Mouse (Mus musculus) lung, embryonic 15.5 days (tissue): ENCODE data around the gene Sh3bp5l. TPM values are rescaled to one million over a fixed set of nuclear protein-coding genes. Genes with fewer than 3 reads are reported as not detected.
"Not testable (repeated sequence)": the region's sequence is repeated elsewhere in the genome, so short reads cannot be mapped to it uniquely, and the experiment has no call there.

ENCODE experiments used
- ATAC-seq: fragments of 200-750 bp; cut with Nextera tagmentation; 2 replicates; pipeline ENCODE4 v1.8.0; 2017; ENCODE audit warnings: moderate number of reproducible peaks, borderline replicate concordance; ENCODE audit not compliant: low FRiP score, low TSS enrichment; ENCODE audit errors: extremely low read depth
- H3K27ac ChIP-seq: fragments of 300-500 bp; sonication (generic); 2 replicates; pipeline ENCODE4 v1.5.1; 2015; ENCODE audit warnings: moderate library complexity, mild to moderate bottlenecking, inconsistent platforms
- H3K27me3 ChIP-seq: fragments of 300-500 bp; sonication (generic); 2 replicates; pipeline ENCODE4 v1.6.1; 2015; ENCODE audit warnings: inconsistent platforms
- H3K36me3 ChIP-seq: fragments of 300-500 bp; sonication (generic); 2 replicates; pipeline ENCODE4 v1.6.1; 2015; ENCODE audit warnings: inconsistent platforms
- H3K4me1 ChIP-seq: fragments of 300-500 bp; sonication (generic); 2 replicates; pipeline ENCODE4 v1.6.1; 2015; ENCODE audit warnings: inconsistent platforms
- H3K4me2 ChIP-seq: fragments of 300-500 bp; sonication (generic); 2 replicates; pipeline ENCODE4 v1.6.1; 2015; ENCODE audit warnings: inconsistent platforms, mild to moderate bottlenecking, moderate library complexity
- H3K4me3 ChIP-seq: fragments of 300-500 bp; sonication (generic); 2 replicates; pipeline ENCODE4 v1.5.1; 2015; ENCODE audit warnings: mild to moderate bottlenecking, inconsistent platforms
- H3K9ac ChIP-seq: fragments of 300-500 bp; sonication (generic); 2 replicates; pipeline ENCODE4 v1.6.1; 2015; ENCODE audit warnings: inconsistent platforms
- H3K9me3 ChIP-seq: fragments of 300-500 bp; sonication (generic); 2 replicates; pipeline ENCODE4 v1.6.1; 2016; ENCODE audit warnings: inconsistent platforms
- WGBS: fragments of 180-500 bp; shearing (Covaris S2); methylation state at CpG from one replicate; pipeline ENCODE4 v1.1.7; 2015; 5-methylcytosine and 5-hydroxymethylcytosine counted together
- polyA plus RNA-seq: library from polyadenylated mRNA; unstranded; fragments of >200 nt; fragmentation: Nextera tagmentation; extraction: Ambion mirVana; gene quantifications from 2 replicates; pipeline ENCODE4 v1.2.1, GENCODE M21; 2015

Gene Sh3bp5l
- polyA plus RNA-seq, 1 experiment from 2014 or later: 38.3 TPM

DNA sequence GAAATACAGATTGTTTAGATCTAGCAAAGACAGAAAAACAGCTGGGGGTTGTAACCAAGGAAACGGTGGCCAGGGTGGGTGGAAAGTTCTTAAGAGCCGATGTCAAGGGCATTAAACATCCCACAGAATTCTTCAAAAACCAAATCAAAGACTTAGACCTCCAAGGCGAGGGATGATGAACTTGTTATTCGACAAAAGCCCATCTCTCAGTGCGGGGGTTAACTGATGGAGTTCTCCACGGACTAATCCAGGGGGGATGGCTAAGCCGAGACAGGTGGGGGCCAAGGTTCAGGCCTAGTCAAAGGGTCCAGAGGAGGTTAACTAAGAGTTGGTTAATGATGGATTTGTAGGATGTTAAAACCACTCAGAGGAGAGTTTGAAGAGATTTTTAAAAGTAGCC lies 26.9 kb upstream of the Sh3bp5l start:
- no peak for ATAC-seq
- Histone ChIP-seq H3K9me3 (no peaks in the 10 kb centered on the region), H3K36me3 (no peaks in the 10 kb centered on the region), H3K4me1 (peaks cover 27% of the 10 kb centered on the region), H3K9ac (no peak overlapping the region), H3K4me2 (peak overlapping the region; percentile 49), H3K4me3 (peak overlapping the region; percentile 58), H3K27me3 (no peaks in the 10 kb centered on the region), H3K27ac (no peak overlapping the region)
- 13% methylated on average over 7 of the region's 7 CpGs for whole genome bisulfite sequencing

DNA sequence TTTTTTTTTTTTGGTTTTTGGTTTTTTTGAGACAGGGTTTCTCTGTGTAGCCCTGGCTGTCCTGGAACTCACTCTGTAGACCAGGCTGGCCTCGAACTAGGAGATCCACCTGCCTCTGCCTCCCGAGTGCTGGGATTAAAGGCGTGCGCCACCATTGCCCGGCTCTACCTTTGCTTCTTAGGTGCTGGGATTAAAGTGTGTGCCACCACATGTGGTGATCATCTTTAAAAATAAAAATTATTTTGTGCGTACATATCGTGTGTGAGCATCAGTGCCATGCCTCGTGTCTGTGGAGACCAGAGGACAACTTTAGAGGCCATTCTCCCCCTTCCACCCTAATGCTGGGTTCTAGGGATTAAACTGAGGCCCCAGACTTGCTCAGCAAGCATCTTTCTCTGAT lies 25.2 kb upstream of the Sh3bp5l start:
- not testable (repeated sequence) for H3K4me3 ChIP-seq, H3K9ac ChIP-seq, ATAC-seq, H3K36me3 ChIP-seq, H3K4me2 ChIP-seq, H3K27ac ChIP-seq, H3K27me3 ChIP-seq, H3K9me3 ChIP-seq
- H3K4me1 ChIP-seq: peaks cover 27% of the 10 kb centered on the region
- WGBS: 92% methylated on average over 8 of the region's 8 CpGs

GRCm38 (mm10) chr11:58306860-58307308 lies 23.6 kb upstream of the Sh3bp5l start, which contains the start of gene Zfp692:
TSS of gene Zfp692 (plus strand) at chr11:58307069.
- H3K4me1 ChIP-seq: peaks cover 22% of the 10 kb centered on the region
- no peaks in the 10 kb centered on the region for H3K27me3 ChIP-seq
- ATAC-seq: peak; percentile 75
- peak within 1 kb of the TSS; percentile 57 for H3K4me3 ChIP-seq
- H3K36me3 ChIP-seq: no peaks in the 10 kb centered on the region
- no peaks in the 10 kb centered on the region for H3K9me3 ChIP-seq
- under 1% methylated on average over 34 of the region's 34 CpGs for WGBS
- peak within 1 kb of the TSS; percentile 84 for H3K27ac ChIP-seq
- peak within 1 kb of the TSS; percentile 51 for H3K9ac ChIP-seq
- peak within 1 kb of the TSS; percentile 95 for H3K4me2 ChIP-seq

- peak overlapping the region; percentile 95 for H3K4me2 ChIP-seq
- peaks cover 22% of the 10 kb centered on the region for H3K4me1 ChIP-seq
- no peaks in the 10 kb centered on the region for H3K36me3 ChIP-seq
- peak overlapping the region; percentile 84 for H3K27ac ChIP-seq
- H3K9ac ChIP-seq: peak overlapping the region; percentile 51
- no peaks in the 10 kb centered on the region for H3K27me3 ChIP-seq
- ATAC-seq: peak; percentile 76
- no peaks in the 10 kb centered on the region for H3K9me3 ChIP-seq
- WGBS: under 1% methylated on average over 42 of the region's 42 CpGs
- peak overlapping the region; percentile 57 for H3K4me3 ChIP-seq
Measured at GRCm38 (mm10) chr11:58307411-58308080, 23.0 kb upstream of the Sh3bp5l start.

DNA sequence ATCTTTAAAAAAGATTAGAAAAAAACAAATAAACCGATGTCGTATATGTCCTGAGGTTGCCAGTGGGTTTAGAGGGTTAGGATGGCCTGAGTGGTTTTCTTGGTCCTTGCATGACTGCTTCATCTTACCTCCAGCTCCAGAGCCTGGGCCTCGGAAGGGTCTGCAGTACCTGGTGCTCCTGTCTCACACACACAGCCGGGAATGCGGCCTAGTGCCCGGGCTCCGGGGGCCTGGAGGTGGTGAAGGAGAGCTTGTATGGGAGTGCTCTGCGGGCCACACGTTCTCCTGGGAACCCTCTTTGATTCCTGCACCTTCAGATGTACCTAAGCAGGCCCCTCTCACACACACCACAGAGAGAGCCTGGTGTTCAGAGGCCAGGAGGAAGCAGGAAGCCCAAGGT lies 21.9 kb upstream of the Sh3bp5l start:
- Histone ChIP-seq H3K27me3 (no peaks in the 10 kb centered on the region), H3K4me2 (no peak overlapping the region), H3K9ac (no peak overlapping the region), H3K27ac (no peak overlapping the region), H3K4me3 (no peak overlapping the region), H3K36me3 (no peaks in the 10 kb centered on the region), H3K4me1 (peaks cover 20% of the 10 kb centered on the region), H3K9me3 (no peaks in the 10 kb centered on the region)
- WGBS: 96% methylated on average over 9 of the region's 9 CpGs
- ATAC-seq: no peak

DNA sequence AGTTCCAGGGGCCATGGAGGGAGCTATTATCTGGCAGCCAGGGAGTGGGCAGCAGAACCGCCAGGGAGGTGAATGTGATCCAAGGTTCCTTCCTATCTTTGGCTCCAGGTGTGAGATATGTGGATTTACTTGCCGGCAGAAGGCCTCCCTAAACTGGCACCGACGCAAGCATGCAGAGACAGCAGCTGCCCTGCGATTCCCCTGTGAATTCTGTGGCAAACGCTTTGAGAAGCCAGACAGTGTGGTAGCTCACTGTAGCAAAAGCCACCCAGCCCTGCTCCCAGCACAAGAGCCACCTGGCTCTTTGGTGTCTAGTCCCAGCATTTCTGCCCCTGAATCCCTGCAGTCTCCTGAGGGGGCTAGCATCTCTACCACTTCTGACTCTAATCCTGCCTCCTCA lies 16.5 kb upstream of the Sh3bp5l start:
- Histone ChIP-seq H3K36me3 (peaks cover 38% of the 10 kb centered on the region), H3K27me3 (no peaks in the 10 kb centered on the region), H3K9me3 (no peaks in the 10 kb centered on the region), H3K4me3 (no peak overlapping the region), H3K4me2 (no peak overlapping the region), H3K9ac (no peak overlapping the region), H3K4me1 (no peaks in the 10 kb centered on the region), H3K27ac (no peak overlapping the region)
- ATAC-seq: no peak
- WGBS: 84% methylated on average over 6 of the region's 6 CpGs

- no peak for ATAC-seq
- no peak overlapping the region for H3K27ac ChIP-seq
- no peak overlapping the region for H3K9ac ChIP-seq
- H3K27me3 ChIP-seq: no peaks in the 10 kb centered on the region
- no peak overlapping the region for H3K4me3 ChIP-seq
- no peaks in the 10 kb centered on the region for H3K9me3 ChIP-seq
- H3K36me3 ChIP-seq: peaks cover 44% of the 10 kb centered on the region
- H3K4me1 ChIP-seq: no peaks in the 10 kb centered on the region
- no peak overlapping the region for H3K4me2 ChIP-seq
- 93% methylated on average over 5 of the region's 5 CpGs for WGBS
Measured at GRCm38 (mm10) chr11:58315536-58316168, 14.9 kb upstream of the Sh3bp5l start.

DNA sequence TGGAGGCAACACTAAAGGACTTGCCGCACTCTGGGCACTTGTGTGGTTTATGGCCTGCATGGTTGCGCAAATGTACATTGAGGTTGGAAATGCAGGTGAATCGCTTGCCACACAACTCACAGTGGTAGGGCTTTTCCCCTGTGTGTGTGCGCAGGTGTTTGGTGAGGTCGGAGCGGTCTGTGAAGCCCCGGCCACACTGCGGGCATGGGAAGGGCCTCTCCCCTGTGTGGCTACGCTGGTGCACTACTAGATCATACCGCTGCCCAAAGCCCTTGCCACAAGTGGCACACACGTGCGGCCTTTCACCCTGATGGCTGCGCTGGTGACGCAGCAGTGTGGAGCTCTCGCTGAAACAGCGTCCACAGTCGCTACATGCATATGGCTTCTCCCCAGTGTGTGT lies 14.2 kb upstream of the Sh3bp5l start:
- Histone ChIP-seq H3K4me3 (no peak overlapping the region), H3K4me2 (no peak overlapping the region), H3K9ac (no peak overlapping the region), H3K9me3 (no peaks in the 10 kb centered on the region), H3K36me3 (peaks cover 45% of the 10 kb centered on the region), H3K27ac (no peak overlapping the region), H3K4me1 (no peaks in the 10 kb centered on the region), H3K27me3 (no peaks in the 10 kb centered on the region)
- 0 out of 2 replicates have a peak, but pooled peaks have one; percentile 19 for ATAC-seq
- 73% methylated on average over 17 of the region's 17 CpGs for WGBS

DNA sequence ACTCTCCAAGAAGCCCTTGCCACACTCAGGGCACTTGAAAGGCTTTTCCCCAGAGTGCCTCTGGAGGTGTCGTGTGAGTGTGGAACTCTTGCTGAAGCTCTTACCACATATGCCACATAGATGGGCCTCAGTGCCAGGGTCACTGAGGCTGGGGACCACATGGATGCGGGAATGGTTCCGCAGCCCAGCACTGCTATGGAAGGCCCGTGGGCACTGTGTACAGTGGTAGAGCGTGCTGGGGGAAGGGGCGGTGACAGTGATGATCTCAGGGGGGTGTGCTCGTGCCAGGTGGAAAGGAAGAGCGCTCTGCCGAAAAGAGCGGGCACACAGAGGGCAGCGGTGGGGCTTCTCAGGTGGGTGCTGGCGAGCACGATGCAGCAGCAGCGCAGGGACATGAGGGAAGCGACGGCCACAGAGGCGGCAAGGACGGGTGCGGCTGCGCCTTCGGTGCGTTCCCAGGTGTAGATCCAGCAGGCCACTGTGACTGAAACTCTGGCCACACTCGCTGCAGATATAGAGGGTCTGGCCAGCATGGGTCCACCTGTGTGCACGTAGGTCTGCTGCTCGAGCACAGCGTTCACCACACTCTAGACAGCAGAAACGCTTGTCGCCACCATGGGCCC lies 13.6 kb upstream of the Sh3bp5l start:
- 0 out of 2 replicates have a peak, but pooled peaks have one; percentile 23 for ATAC-seq
- WGBS: 69% methylated on average over 28 of the region's 28 CpGs
- H3K27me3 ChIP-seq: no peaks in the 10 kb centered on the region
- H3K9me3 ChIP-seq: no peaks in the 10 kb centered on the region
- H3K36me3 ChIP-seq: peaks cover 45% of the 10 kb centered on the region
- H3K27ac ChIP-seq: no peak overlapping the region
- H3K4me1 ChIP-seq: 0 out of 2 replicates have a peak, but pooled peaks cover 2% of the 10 kb centered on the region
- H3K9ac ChIP-seq: no peak overlapping the region
- H3K4me3 ChIP-seq: no peak overlapping the region
- no peak overlapping the region for H3K4me2 ChIP-seq

GRCm38 (mm10) chr11:58322824-58323569 lies 7.5 kb upstream of the Sh3bp5l start:
- peaks cover 26% of the 10 kb centered on the region for H3K36me3 ChIP-seq
- ATAC-seq: peak; percentile 99
- peak overlapping the region; percentile 83 for H3K9ac ChIP-seq
- H3K4me2 ChIP-seq: peak overlapping the region; percentile 93
- peak overlapping the region; percentile 74 for H3K4me3 ChIP-seq
- H3K27ac ChIP-seq: peak overlapping the region; percentile 98
- no peaks in the 10 kb centered on the region for H3K9me3 ChIP-seq
- H3K27me3 ChIP-seq: no peaks in the 10 kb centered on the region
- WGBS: under 1% methylated on average over 61 of the region's 63 CpGs
- peaks cover 15% of the 10 kb centered on the region for H3K4me1 ChIP-seq

- Histone ChIP-seq H3K4me2 (peak overlapping the region; percentile 93), H3K36me3 (peaks cover 24% of the 10 kb centered on the region), H3K27me3 (no peaks in the 10 kb centered on the region), H3K4me1 (peaks cover 18% of the 10 kb centered on the region), H3K9me3 (no peaks in the 10 kb centered on the region), H3K4me3 (peak overlapping the region; percentile 74), H3K27ac (peak overlapping the region; percentile 98), H3K9ac (peak overlapping the region; percentile 83)
- WGBS: 8% methylated on average over 24 of the region's 24 CpGs
- no peak for ATAC-seq
Measured at GRCm38 (mm10) chr11:58323570-58324340, 6.8 kb upstream of the Sh3bp5l start.
